Mouse (Mus musculus) lung, adult 2 months (tissue): ENCODE results near the gene Clybl.

Source experiments
- CTCF ChIP-seq: fragments of 200-500 bp; IDR thresholded peaks from 2 replicates; pipeline ENCODE4 v1.5.1; 2011; ENCODE audit warnings: mild to moderate bottlenecking, low read length, control low read depth; ENCODE audit not compliant: insufficient read depth
- POLR2A ChIP-seq: fragments of 200-500 bp; IDR thresholded peaks from 2 replicates; pipeline ENCODE4 v1.6.1; 2011; ENCODE audit warnings: low read depth, mild to moderate bottlenecking, control low read depth, low read length, borderline replicate concordance; ENCODE audit errors: extremely low read depth

GRCm38 (mm10) chr14:122386281-122387130, 205.0 kb downstream of the Clybl start:
- TF ChIP-seq CTCF (no peak), POLR2A (no peak)
